10 mouse cellular contexts compared by ENCODE assay signal in the genomic region with DNA sequence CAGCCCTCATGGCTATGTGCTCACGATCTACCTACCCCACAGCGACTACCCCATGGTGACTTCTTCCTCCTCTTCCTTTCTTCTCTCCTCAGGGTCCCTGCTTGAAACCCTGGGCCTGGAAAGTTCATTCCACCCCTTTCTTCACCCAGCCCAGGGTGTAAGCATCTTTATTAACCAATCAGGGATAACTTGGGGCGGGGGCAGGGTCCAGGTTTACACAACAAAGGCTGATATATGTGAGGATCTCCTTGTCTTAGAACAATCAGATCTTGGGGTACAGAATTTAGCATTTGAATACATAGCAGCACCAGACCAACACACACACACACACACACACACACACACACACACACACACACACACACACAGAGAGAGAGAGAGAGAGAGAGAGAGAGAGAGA.
"Had no signal": no experiment of that assay in that cellular context is flagged by ENCODE, and none has a peak within 500 bp of the region (broad histone marks: within the 10 kb centered on the region; RNA-seq: fewer than 3 reads in every experiment).

No protein-coding gene starts in this region.

- H3K27ac ChIP-seq: left cerebral cortex, adult 2 months; limb, embryonic 10.5 days; liver, embryonic 15.5 days; stomach, postnatal 0 days had no signal

- H3K27me3 ChIP-seq: liver, embryonic 15.5 days had no signal

- H3K36me3 ChIP-seq: limb, embryonic 10.5 days; liver, embryonic 15.5 days had no signal

- H3K4me3 ChIP-seq: left cerebral cortex, adult 2 months; limb, embryonic 10.5 days; liver, embryonic 15.5 days had no signal

- DNase-seq: kidney, adult 8-10 months; kidney, postnatal 25 days; lung, adult 2 months; right cerebral cortex, postnatal 14 days had no signal

- H3K9ac ChIP-seq: liver, embryonic 15.5 days had no signal

- ATAC-seq: lung, postnatal 0 days had no signal

- H3K9me3 ChIP-seq: limb, embryonic 10.5 days; liver, embryonic 15.5 days had no signal

- H3K4me2 ChIP-seq: liver, embryonic 11.5 days; liver, embryonic 15.5 days had no signal
